Mouse (Mus musculus) G1E (cell line): ENCODE measurements around the gene Tmem94. TPM values are rescaled to one million over a fixed set of nuclear protein-coding genes. Genes with fewer than 3 reads are reported as not detected.

Source experiments
- ATAC-seq: 2 replicates; pipeline ENCODE4 v1.8.0; 2016; ENCODE audit warnings: mild to moderate bottlenecking; ENCODE audit not compliant: insufficient number of reproducible peaks, poor library complexity, low FRiP score, severe bottlenecking; ENCODE audit errors: extremely low read depth
- DNase-seq: peaks from one replicate; pipeline ENCODE4 v3.0.0; 2012; ENCODE audit warnings: low spot score
- H3K27me3 ChIP-seq: 2 replicates; pipeline ENCODE4 v1.6.1; 2012; ENCODE audit warnings: mild to moderate bottlenecking, low read length, inconsistent platforms; ENCODE audit not compliant: insufficient read depth
- H3K36me3 ChIP-seq: replicated peaks from 2 replicates; pipeline ENCODE3; 2012; ENCODE audit warnings: mild to moderate bottlenecking, inconsistent platforms
- H3K4me1 ChIP-seq: 2 replicates; pipeline ENCODE4 v1.6.1; 2012; ENCODE audit warnings: low read depth, low read length, inconsistent platforms, mixed read lengths; ENCODE audit not compliant: insufficient read depth
- H3K4me3 ChIP-seq: 2 replicates; pipeline ENCODE4 v1.5.1; 2012; ENCODE audit warnings: low read depth, mild to moderate bottlenecking, inconsistent platforms, low read length, moderate library complexity, mixed read lengths
- H3K9me3 ChIP-seq: replicated peaks from 2 replicates; pipeline ENCODE4 v1.6.1; 2012; ENCODE audit warnings: inconsistent platforms
- CTCF ChIP-seq: IDR thresholded peaks from 2 replicates; pipeline ENCODE4 v1.5.1; 2012; ENCODE audit warnings: low read depth, low read length, inconsistent platforms, mixed read lengths
- GATA1 ChIP-seq: IDR thresholded peaks from 2 replicates; pipeline ENCODE4 v1.6.1; 2012; ENCODE audit warnings: borderline replicate concordance, low read length, inconsistent platforms, mixed read lengths
- GATA2 ChIP-seq: IDR thresholded peaks from 2 replicates; pipeline ENCODE4 v1.6.1; 2012; ENCODE audit warnings: low read depth, low read length, inconsistent platforms, borderline replicate concordance
- POLR2AphosphoS5 ChIP-seq: IDR thresholded peaks from 2 replicates; pipeline ENCODE4 v1.6.1; 2012; ENCODE audit warnings: low read depth, low read length, inconsistent platforms; ENCODE audit not compliant: insufficient replicate concordance
- TAL1 ChIP-seq: conservative IDR thresholded peaks from 2 replicates; pipeline ENCODE4 v1.6.1; 2012; ENCODE audit warnings: low read depth, low read length, inconsistent platforms, mixed read lengths
- polyA plus RNA-seq: library from polyadenylated mRNA; stranded (reverse); fragments of >175 nt; gene quantifications from 2 replicates; pipeline ENCODE4 v1.2.3, GENCODE M21; 2012
- total RNA-seq, 2 experiments: library from RNA; stranded (forward) in 1 of 2; stranded (reverse) in 1 of 2; fragments of 200-1000 nt in 1 of 2; fragments of >200 nt in 1 of 2; fragmentation: Nextera tagmentation in 1 of 2; gene quantifications; 2 replicates each; pipeline ENCODE4 v1.2.3; 2014 to 2017

Tmem94 gene
- total and polyA plus RNA-seq, 3 experiments: 18.1 to 67.9 (median 53.1) TPM

GRCm38 (mm10) chr11:115776954-115777353 is 11.7 kb downstream of the Tmem94 start:
- H3K4me3 ChIP-seq: no peak overlapping the region
- TF ChIP-seq GATA2: no peak
- TF ChIP-seq POLR2AphosphoS5: no peak
- no peak for TF ChIP-seq GATA1
- no peak for TF ChIP-seq CTCF
- TF ChIP-seq TAL1: no peak
- DNase-seq (no peak), ATAC-seq (no peak)
- H3K27me3 ChIP-seq: no peaks in the 10 kb centered on the region
- H3K4me1 ChIP-seq: peaks cover 40% of the 10 kb centered on the region
- H3K9me3 ChIP-seq: no peaks in the 10 kb centered on the region
- peaks cover 59% of the 10 kb centered on the region for H3K36me3 ChIP-seq

- Histone ChIP-seq H3K4me3 (no peak overlapping the region), H3K36me3 (peaks cover 66% of the 10 kb centered on the region), H3K27me3 (no peaks in the 10 kb centered on the region), H3K4me1 (peaks cover 40% of the 10 kb centered on the region), H3K9me3 (no peaks in the 10 kb centered on the region)
- ATAC-seq (no peak), DNase-seq (no peak)
- TF ChIP-seq TAL1: no peak
- TF ChIP-seq GATA2: no peak
- TF ChIP-seq POLR2AphosphoS5: no peak
- TF ChIP-seq CTCF: no peak
- no peak for TF ChIP-seq GATA1
These were observed 12.5 kb downstream of the Tmem94 start for GRCm38 (mm10) chr11:115777487-115778335.

GRCm38 (mm10) chr11:115779038-115779571 is 13.9 kb downstream of the Tmem94 start:
- ATAC-seq (peak; percentile 79), DNase-seq (peak; percentile 79)
- Histone ChIP-seq H3K4me3 (peak overlapping the region; percentile 60; the same call in 1 of the 2 replicates), H3K36me3 (peaks cover 76% of the 10 kb centered on the region), H3K9me3 (no peaks in the 10 kb centered on the region), H3K4me1 (peaks cover 40% of the 10 kb centered on the region), H3K27me3 (no peaks in the 10 kb centered on the region)
- TF ChIP-seq TAL1 (no peak), POLR2AphosphoS5 (no peak), GATA1 (no peak), CTCF (no peak)

- Histone ChIP-seq H3K36me3 (peaks cover 80% of the 10 kb centered on the region), H3K4me3 (peak overlapping the region; percentile 33; the same call in 1 of the 2 replicates), H3K4me1 (peaks cover 36% of the 10 kb centered on the region), H3K9me3 (no peaks in the 10 kb centered on the region), H3K27me3 (no peaks in the 10 kb centered on the region)
- ATAC-seq: no peak
- TF ChIP-seq POLR2AphosphoS5: no peak
- TF ChIP-seq GATA1: no peak
- no peak for TF ChIP-seq GATA2
- no peak for TF ChIP-seq TAL1
- TF ChIP-seq CTCF: no peak
- DNase-seq: no peak
These were observed 15.2 kb downstream of the Tmem94 start for GRCm38 (mm10) chr11:115780141-115781070.

GRCm38 (mm10) chr11:115786473-115786872 is 21.2 kb downstream of the Tmem94 start:
- ATAC-seq (no peak), DNase-seq (no peak)
- no peaks in the 10 kb centered on the region for H3K9me3 ChIP-seq
- no peaks in the 10 kb centered on the region for H3K4me1 ChIP-seq
- H3K27me3 ChIP-seq: no peaks in the 10 kb centered on the region; the same call in 1 of the 2 replicates
- H3K36me3 ChIP-seq: peaks cover 86% of the 10 kb centered on the region
- no peak overlapping the region for H3K4me3 ChIP-seq
- TF ChIP-seq GATA1 (no peak), POLR2AphosphoS5 (no peak), GATA2 (no peak), CTCF (no peak), TAL1 (no peak)

GRCm38 (mm10) chr11:115789787-115790186 is 24.6 kb downstream of the Tmem94 start:
- DNase-seq (no peak), ATAC-seq (no peak)
- Histone ChIP-seq H3K9me3 (no peaks in the 10 kb centered on the region), H3K4me3 (no peak overlapping the region), H3K4me1 (no peaks in the 10 kb centered on the region), H3K36me3 (peaks cover 96% of the 10 kb centered on the region), H3K27me3 (no peaks in the 10 kb centered on the region; the same call in 1 of the 2 replicates)
- no peak for TF ChIP-seq GATA1
- no peak for TF ChIP-seq TAL1
- no peak for TF ChIP-seq POLR2AphosphoS5
- TF ChIP-seq GATA2: no peak
- TF ChIP-seq CTCF: no peak
